Mouse (Mus musculus): Measurements from ENCODE around the gene Scand1. TPM values are rescaled to one million over a fixed set of nuclear protein-coding genes. Genes with fewer than 3 reads are reported as not detected.

Gene Scand1
- polyA plus RNA-seq, 1 experiment from 2014 or later, result 98.4 TPM

- ATAC-seq (replicated peaks), result no peak
- no peak overlapping the region for H3K9ac ChIP-seq
- H3K36me3 ChIP-seq (replicated peaks), result peaks cover 28% of the 10 kb centered on the region; the same call in 1 of the 2 replicates
- H3K4me2 ChIP-seq, result no peak overlapping the region
- H3K4me3 ChIP-seq, result no peak overlapping the region
- H3K9me3 ChIP-seq, result no peaks in the 10 kb centered on the region
- no peak overlapping the region for H3K27ac ChIP-seq
- no peaks in the 10 kb centered on the region for H3K4me1 ChIP-seq
- no peaks in the 10 kb centered on the region for H3K27me3 ChIP-seq (replicated peaks)
- WGBS, result 89% methylated on average over 4 of the region's 4 CpGs
Measured at GRCm38 (mm10) chr2:156302063-156302462, 10.4 kb downstream of the Scand1 start.

- Histone ChIP-seq H3K27me3 (replicated peaks) (no peaks in the 10 kb centered on the region), H3K4me3 (no peak overlapping the region), H3K36me3 (replicated peaks) (peaks cover 17% of the 10 kb centered on the region; the same call in 1 of the 2 replicates), H3K4me1 (no peaks in the 10 kb centered on the region), H3K9me3 (no peaks in the 10 kb centered on the region), H3K4me2 (no peak overlapping the region), H3K9ac (no peak overlapping the region), H3K27ac (no peak overlapping the region)
- ATAC-seq (replicated peaks), result no peak
- WGBS, result 89% methylated on average over 7 of the region's 7 CpGs
Measured at GRCm38 (mm10) chr2:156298458-156298857, 14.0 kb downstream of the Scand1 start.

- no peak for ATAC-seq (replicated peaks)
- Histone ChIP-seq H3K27ac (no peak overlapping the region), H3K36me3 (replicated peaks) (peaks cover 22% of the 10 kb centered on the region), H3K9ac (no peak overlapping the region), H3K9me3 (no peaks in the 10 kb centered on the region), H3K4me2 (no peak overlapping the region), H3K4me1 (no peaks in the 10 kb centered on the region), H3K27me3 (replicated peaks) (no peaks in the 10 kb centered on the region), H3K4me3 (no peak overlapping the region)
- WGBS, result 93% methylated on average over 3 of the region's 3 CpGs
Measured at GRCm38 (mm10) chr2:156297653-156298052, 14.9 kb downstream of the Scand1 start.

GRCm38 (mm10) chr2:156296190-156296589 is 16.3 kb downstream of the Scand1 start:
- H3K4me2 ChIP-seq, result no peak overlapping the region
- H3K9ac ChIP-seq, result no peak overlapping the region
- H3K27ac ChIP-seq, result no peak overlapping the region
- H3K4me3 ChIP-seq, result no peak overlapping the region
- no peaks in the 10 kb centered on the region for H3K4me1 ChIP-seq
- WGBS, result 98% methylated on average over 3 of the region's 3 CpGs
- no peak for ATAC-seq (replicated peaks)
- H3K9me3 ChIP-seq, result no peaks in the 10 kb centered on the region
- H3K36me3 ChIP-seq (replicated peaks), result peaks cover 20% of the 10 kb centered on the region
- H3K27me3 ChIP-seq (replicated peaks), result no peaks in the 10 kb centered on the region

- H3K36me3 ChIP-seq (replicated peaks), result peaks cover 25% of the 10 kb centered on the region
- H3K4me1 ChIP-seq, result no peaks in the 10 kb centered on the region
Measured at GRCm38 (mm10) chr2:156295601-156296063, 16.9 kb downstream of the Scand1 start.

GRCm38 (mm10) chr2:156291998-156292397 is 20.5 kb downstream of the Scand1 start:
- no peak overlapping the region for H3K4me3 ChIP-seq
- no peak overlapping the region for H3K9ac ChIP-seq
- no peak overlapping the region for H3K4me2 ChIP-seq
- WGBS, result 90% methylated on average over 1 of the region's 1 CpGs
- ATAC-seq (replicated peaks), result no peak
- H3K36me3 ChIP-seq (replicated peaks), result peaks cover 23% of the 10 kb centered on the region
- H3K9me3 ChIP-seq, result no peaks in the 10 kb centered on the region
- H3K27ac ChIP-seq, result no peak overlapping the region
- no peaks in the 10 kb centered on the region for H3K27me3 ChIP-seq (replicated peaks)
- no peaks in the 10 kb centered on the region for H3K4me1 ChIP-seq

More at GRCm38 (mm10) chr2:156295601-156296063, 16.9 kb downstream of the Scand1 start:
- no peak overlapping the region for H3K4me3 ChIP-seq
- H3K9ac ChIP-seq, result no peak overlapping the region
- no peak overlapping the region for H3K27ac ChIP-seq
- H3K4me2 ChIP-seq, result no peak overlapping the region
- 96% methylated on average over 2 of the region's 2 CpGs for WGBS
- no peaks in the 10 kb centered on the region for H3K9me3 ChIP-seq
- no peaks in the 10 kb centered on the region for H3K27me3 ChIP-seq (replicated peaks)
- no peak for ATAC-seq (replicated peaks)

GRCm38 (mm10) chr2:156289552-156290160 is 22.8 kb downstream of the Scand1 start:
- H3K4me2 ChIP-seq, result no peak overlapping the region
- H3K4me1 ChIP-seq, result no peaks in the 10 kb centered on the region
- H3K9me3 ChIP-seq, result no peaks in the 10 kb centered on the region
- H3K27me3 ChIP-seq (replicated peaks), result no peaks in the 10 kb centered on the region
- peaks cover 19% of the 10 kb centered on the region for H3K36me3 ChIP-seq (replicated peaks)
- 83% methylated on average over 2 of the region's 2 CpGs for WGBS
- H3K9ac ChIP-seq, result no peak overlapping the region
- no peak overlapping the region for H3K4me3 ChIP-seq
- no peak overlapping the region for H3K27ac ChIP-seq
- ATAC-seq (replicated peaks), result no peak

- Histone ChIP-seq H3K36me3 (replicated peaks) (peaks cover 17% of the 10 kb centered on the region), H3K27ac (no peak overlapping the region), H3K9me3 (no peaks in the 10 kb centered on the region), H3K9ac (no peak overlapping the region), H3K4me3 (no peak overlapping the region), H3K4me1 (no peaks in the 10 kb centered on the region), H3K4me2 (no peak overlapping the region), H3K27me3 (replicated peaks) (no peaks in the 10 kb centered on the region)
- 94% methylated on average over 2 of the region's 2 CpGs for WGBS
- no peak for ATAC-seq (replicated peaks)
Measured at GRCm38 (mm10) chr2:156288222-156288621, 24.3 kb downstream of the Scand1 start.

- ATAC-seq (replicated peaks), result no peak
- Histone ChIP-seq H3K36me3 (replicated peaks) (peaks cover 12% of the 10 kb centered on the region; the same call in 1 of the 2 replicates), H3K9ac (no peak overlapping the region), H3K27ac (no peak overlapping the region), H3K4me1 (no peaks in the 10 kb centered on the region), H3K9me3 (no peaks in the 10 kb centered on the region), H3K4me2 (no peak overlapping the region), H3K4me3 (no peak overlapping the region), H3K27me3 (replicated peaks) (no peaks in the 10 kb centered on the region)
- WGBS, result 95% methylated on average over 4 of the region's 4 CpGs
Measured at GRCm38 (mm10) chr2:156286733-156287132, 25.8 kb downstream of the Scand1 start.

GRCm38 (mm10) chr2:156285161-156285560 is 27.3 kb downstream of the Scand1 start:
- no peaks in the 10 kb centered on the region for H3K27me3 ChIP-seq (replicated peaks)
- no peak overlapping the region for H3K9ac ChIP-seq
- WGBS, result 52% methylated on average over 2 of the region's 2 CpGs
- no peak overlapping the region for H3K27ac ChIP-seq
- no peak for ATAC-seq (replicated peaks)
- H3K4me2 ChIP-seq, result no peak overlapping the region
- no peaks in the 10 kb centered on the region for H3K4me1 ChIP-seq
- H3K36me3 ChIP-seq (replicated peaks), result 0 out of 2 replicates have a peak, but pooled peaks cover 4% of the 10 kb centered on the region
- H3K9me3 ChIP-seq, result no peaks in the 10 kb centered on the region
- no peak overlapping the region for H3K4me3 ChIP-seq

- WGBS, result 81% methylated on average over 4 of the region's 4 CpGs
- no peaks in the 10 kb centered on the region for H3K9me3 ChIP-seq
- no peaks in the 10 kb centered on the region for H3K4me1 ChIP-seq
- no peak overlapping the region for H3K9ac ChIP-seq
- H3K4me2 ChIP-seq, result no peak overlapping the region
- ATAC-seq (replicated peaks), result no peak
- H3K27ac ChIP-seq, result no peak overlapping the region
- no peak overlapping the region for H3K4me3 ChIP-seq
- H3K36me3 ChIP-seq (replicated peaks), result 0 out of 2 replicates have a peak, but pooled peaks cover 4% of the 10 kb centered on the region
- no peaks in the 10 kb centered on the region for H3K27me3 ChIP-seq (replicated peaks)
Measured at GRCm38 (mm10) chr2:156281227-156281626, 31.3 kb downstream of the Scand1 start.

GRCm38 (mm10) chr2:156278226-156279017 is 34.1 kb downstream of the Scand1 start:
- H3K4me3 ChIP-seq, result no peak overlapping the region
- H3K4me2 ChIP-seq, result no peak overlapping the region
- H3K9ac ChIP-seq, result no peak overlapping the region
- no peaks in the 10 kb centered on the region for H3K27me3 ChIP-seq (replicated peaks)
- H3K27ac ChIP-seq, result peak overlapping the region; percentile 31; the same call in 1 of the 2 replicates
- 0 out of 2 replicates have a peak, but pooled peaks have one; percentile 52 for ATAC-seq (replicated peaks)
- H3K4me1 ChIP-seq, result no peaks in the 10 kb centered on the region
- H3K36me3 ChIP-seq (replicated peaks), result peaks cover 10% of the 10 kb centered on the region; the same call in 1 of the 2 replicates
- H3K9me3 ChIP-seq, result no peaks in the 10 kb centered on the region
- 69% methylated on average over 4 of the region's 4 CpGs for WGBS
